Mouse (Mus musculus) forebrain, embryonic 12.5 days (tissue): ENCODE measurements around the gene Susd6. TPM values are rescaled to one million over a fixed set of nuclear protein-coding genes. Genes with fewer than 3 reads are reported as not detected.
A peak's percentile ranks its signal among the peaks of the same experiment; 100 is the strongest.
"Not testable (repeated sequence)": the region's sequence is repeated elsewhere in the genome, so short reads cannot be mapped to it uniquely, and the experiment has no call there.

ENCODE experiments used
- ATAC-seq: fragments of 200-750 bp; cut with Nextera tagmentation; 2 replicates; pipeline ENCODE4 v1.8.0; 2017; ENCODE audit warnings: moderate TSS enrichment; ENCODE audit not compliant: low FRiP score
- H3K27ac ChIP-seq: fragments of 300-500 bp; sonication (generic); 2 replicates; pipeline ENCODE4 v1.5.1; 2016; ENCODE audit warnings: mild to moderate bottlenecking
- H3K27me3 ChIP-seq: fragments of 300-500 bp; sonication (generic); 2 replicates; pipeline ENCODE4 v1.6.1; 2016; ENCODE audit warnings: mild to moderate bottlenecking
- H3K36me3 ChIP-seq: fragments of 300-500 bp; sonication (generic); replicated peaks from 2 replicates; pipeline ENCODE4 v1.6.1; 2016; ENCODE audit warnings: mild to moderate bottlenecking
- H3K4me1 ChIP-seq: fragments of 300-500 bp; sonication (generic); 2 replicates; pipeline ENCODE4 v1.6.1; 2016
- H3K4me2 ChIP-seq: fragments of 300-500 bp; sonication (generic); 2 replicates; pipeline ENCODE4 v1.6.1; 2016; ENCODE audit warnings: mild to moderate bottlenecking, moderate library complexity
- H3K4me3 ChIP-seq: fragments of 300-500 bp; sonication (generic); replicated peaks from 2 replicates; pipeline ENCODE4 v1.5.1; 2016; ENCODE audit warnings: mild to moderate bottlenecking
- H3K9ac ChIP-seq: fragments of 300-500 bp; sonication (generic); 2 replicates; pipeline ENCODE4 v1.6.1; 2016; ENCODE audit warnings: mild to moderate bottlenecking
- H3K9me3 ChIP-seq: fragments of 300-500 bp; sonication (generic); 2 replicates; pipeline ENCODE4 v1.6.1; 2016
- WGBS: fragments of 180-500 bp; shearing (Covaris S2); methylation state at CpG from one replicate; pipeline ENCODE4 v1.1.7; 2016; 5-methylcytosine and 5-hydroxymethylcytosine counted together
- polyA plus RNA-seq: library from polyadenylated mRNA; unstranded; fragments of >200 nt; fragmentation: Nextera tagmentation; extraction: Ambion mirVana; gene quantifications from 2 replicates; pipeline ENCODE4 v1.2.1, GENCODE M21; 2016

Susd6 gene
- polyA plus RNA-seq, 1 experiment from 2014 or later: 19.5 TPM

DNA sequence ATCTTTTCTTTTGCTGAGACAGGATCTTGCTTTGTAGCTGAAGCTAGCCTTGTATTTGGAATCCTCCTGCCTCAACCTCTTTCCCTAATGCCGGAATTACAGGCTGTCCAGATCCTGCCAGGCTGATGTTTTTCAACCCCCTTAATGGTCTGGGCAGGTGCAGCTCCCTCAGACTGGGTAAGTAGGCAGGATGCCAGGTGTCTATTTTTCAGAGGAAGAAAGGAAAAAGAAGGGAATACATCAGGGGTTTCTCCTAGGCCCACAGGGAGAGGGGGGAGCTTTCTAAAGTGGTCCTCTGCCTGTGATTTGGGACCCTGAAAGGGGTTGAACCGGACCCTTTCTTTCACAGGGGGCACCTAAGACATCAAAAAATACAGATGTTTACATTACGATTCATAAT, 2.1 kb upstream of the Susd6 start:
- no peak overlapping the region for H3K27ac ChIP-seq
- no peaks in the 10 kb centered on the region for H3K27me3 ChIP-seq
- no peak overlapping the region for H3K9ac ChIP-seq
- no peaks in the 10 kb centered on the region for H3K36me3 ChIP-seq
- no peak overlapping the region for H3K4me2 ChIP-seq
- no peak for ATAC-seq
- peaks cover 23% of the 10 kb centered on the region for H3K4me1 ChIP-seq
- no peaks in the 10 kb centered on the region for H3K9me3 ChIP-seq
- 88% methylated on average over 3 of the region's 3 CpGs for WGBS
- H3K4me3 ChIP-seq: no peak overlapping the region

DNA sequence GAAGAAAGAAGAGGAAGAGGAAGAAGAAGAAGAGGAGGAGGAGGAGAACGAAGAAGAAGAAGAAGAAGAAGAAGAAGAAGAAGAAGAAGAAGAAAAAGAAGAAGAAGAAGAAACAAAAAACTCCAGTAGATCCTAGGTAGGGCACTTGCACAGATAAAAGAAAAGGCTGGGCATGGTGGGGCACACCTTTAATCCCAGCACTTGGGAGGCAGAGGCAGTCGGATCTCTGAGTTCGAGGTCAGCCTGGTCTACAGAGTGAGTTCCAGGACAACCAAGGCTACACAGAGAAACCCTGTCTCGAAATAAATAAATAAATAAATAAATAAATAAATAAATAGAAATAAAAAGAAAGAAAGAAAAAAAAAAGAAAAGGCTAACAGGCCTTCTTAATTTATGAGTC, 1.0 kb upstream of the Susd6 start:
- H3K4me3 ChIP-seq, H3K27me3 ChIP-seq, H3K36me3 ChIP-seq, H3K4me2 ChIP-seq, H3K9ac ChIP-seq, H3K9me3 ChIP-seq, H3K27ac ChIP-seq, ATAC-seq: not testable (repeated sequence)
- WGBS: 86% methylated on average over 4 of the region's 4 CpGs
- H3K4me1 ChIP-seq: peaks cover 23% of the 10 kb centered on the region

DNA sequence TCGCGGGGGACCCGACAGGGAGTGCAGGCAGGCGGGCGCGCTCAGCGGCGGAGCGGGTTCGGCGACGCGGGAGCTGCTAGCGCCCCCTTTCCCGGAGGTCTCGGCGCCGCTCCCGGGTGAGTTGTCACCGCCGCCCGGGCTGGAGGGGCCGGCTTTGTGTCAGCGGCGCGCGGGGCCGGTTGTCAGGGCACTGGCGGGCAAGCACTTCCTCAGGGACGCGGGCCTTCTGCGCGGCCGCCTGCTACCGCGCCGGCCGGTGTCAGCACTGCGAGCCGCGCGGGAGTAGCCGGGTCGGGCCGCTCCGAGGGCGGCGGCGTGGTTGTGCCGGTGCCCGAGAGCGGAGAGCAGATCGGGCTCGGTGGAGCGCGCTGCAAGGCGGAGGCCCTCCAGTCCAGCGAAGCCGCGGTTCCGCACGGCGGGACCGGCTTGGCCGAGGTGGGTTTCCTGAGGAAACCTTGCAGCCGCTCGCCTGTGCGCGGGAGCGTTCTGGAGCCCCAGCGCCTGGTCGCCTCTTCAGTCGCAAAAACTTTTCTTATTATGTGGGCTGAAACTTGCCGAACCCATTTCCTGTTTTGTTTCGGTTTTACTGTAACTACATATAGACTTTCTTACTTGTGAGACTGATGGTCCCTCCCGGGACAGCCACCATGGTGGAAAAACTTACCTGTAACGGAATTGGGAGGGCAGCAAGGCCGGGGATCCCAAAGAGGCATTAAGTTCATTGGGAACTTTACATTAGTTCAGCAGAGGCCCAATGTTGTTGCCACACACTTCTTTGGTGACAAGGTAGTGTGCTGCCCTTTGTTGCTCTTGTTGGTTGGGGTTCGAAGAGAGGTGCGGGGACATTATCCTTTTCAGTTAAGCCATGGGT, 625 bp downstream of the Susd6 start:
- under 1% methylated on average over 80 of the region's 80 CpGs for WGBS
- peak overlapping the region; percentile 69 for H3K4me2 ChIP-seq
- peak overlapping the region; percentile 98 for H3K27ac ChIP-seq
- ATAC-seq: no peak
- H3K4me3 ChIP-seq: peak overlapping the region; percentile 93
- H3K9me3 ChIP-seq: no peaks in the 10 kb centered on the region
- peaks cover 27% of the 10 kb centered on the region for H3K4me1 ChIP-seq
- peak overlapping the region; percentile 92 for H3K9ac ChIP-seq
- no peaks in the 10 kb centered on the region for H3K27me3 ChIP-seq
- H3K36me3 ChIP-seq: no peaks in the 10 kb centered on the region

DNA sequence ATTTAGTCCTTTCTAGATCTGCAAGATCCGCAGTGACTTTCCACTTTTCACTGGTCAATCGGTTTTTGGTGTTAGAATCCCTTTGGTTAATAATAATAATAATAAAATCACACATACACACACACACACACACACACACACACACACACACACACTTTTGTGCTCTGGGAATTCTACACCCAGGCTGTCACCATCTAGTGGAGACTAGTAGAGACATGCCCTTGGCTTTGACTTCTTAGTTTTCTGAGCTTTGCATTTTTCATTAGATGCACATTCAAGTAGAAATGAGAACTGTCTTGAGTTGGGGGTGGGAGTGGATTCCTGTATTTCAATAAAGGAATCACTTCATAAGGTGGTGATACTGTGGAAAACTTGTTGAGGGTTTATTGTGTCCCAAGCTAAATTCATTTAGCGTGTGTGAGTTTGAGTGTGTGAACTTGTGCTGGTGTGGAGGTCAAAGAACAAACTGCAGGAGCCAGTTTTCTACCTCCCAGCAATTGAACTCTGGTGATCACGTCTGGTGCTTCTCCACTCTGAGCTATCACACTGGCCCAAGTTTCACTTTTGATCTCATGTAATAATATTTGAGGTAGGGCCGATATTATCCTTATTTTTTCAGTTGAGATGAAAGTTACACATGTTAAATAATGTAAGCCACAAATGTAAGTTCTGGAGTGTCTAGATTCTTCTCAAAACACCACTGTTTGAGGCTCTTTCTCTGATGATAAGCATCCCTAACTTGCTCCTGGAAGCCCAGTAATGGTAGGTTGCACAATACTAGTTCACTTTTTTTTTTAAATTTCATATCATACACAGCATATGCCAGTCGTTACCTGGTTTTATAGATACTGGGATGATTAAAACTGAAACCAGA, 1.5 kb downstream of the Susd6 start:
- peak overlapping the region; percentile 98; the same call in 1 of the 2 replicates for H3K27ac ChIP-seq
- peak overlapping the region; percentile 69 for H3K4me2 ChIP-seq
- H3K9me3 ChIP-seq: no peaks in the 10 kb centered on the region
- H3K36me3 ChIP-seq: no peaks in the 10 kb centered on the region
- peak overlapping the region; percentile 93 for H3K4me3 ChIP-seq
- H3K4me1 ChIP-seq: peaks cover 27% of the 10 kb centered on the region
- ATAC-seq: no peak
- H3K9ac ChIP-seq: peak overlapping the region; percentile 92
- no peaks in the 10 kb centered on the region for H3K27me3 ChIP-seq
- WGBS: 47% methylated on average over 6 of the region's 6 CpGs

DNA sequence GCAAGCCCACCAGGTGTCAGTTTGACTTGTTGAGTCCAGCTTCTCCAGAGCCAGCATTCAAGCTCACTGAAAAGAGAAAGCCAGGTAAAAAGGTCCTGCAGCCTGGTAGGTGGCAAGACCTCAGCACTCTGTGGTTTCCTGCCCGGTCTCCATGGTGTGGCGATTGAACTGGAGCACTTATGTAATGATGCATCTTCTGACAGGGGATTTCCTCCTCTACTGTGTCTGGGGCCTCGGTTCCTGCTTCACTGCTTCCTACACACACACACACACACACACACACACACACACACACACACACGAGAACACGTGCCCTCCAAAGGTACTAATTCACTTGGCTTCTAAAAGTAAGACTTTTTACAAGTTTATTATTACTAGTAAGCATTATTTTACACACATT, 2.6 kb downstream of the Susd6 start:
- no peak overlapping the region for H3K4me3 ChIP-seq
- no peaks in the 10 kb centered on the region for H3K27me3 ChIP-seq
- H3K4me1 ChIP-seq: peaks cover 27% of the 10 kb centered on the region
- no peak overlapping the region for H3K27ac ChIP-seq
- no peak overlapping the region for H3K9ac ChIP-seq
- WGBS: 85% methylated on average over 5 of the region's 5 CpGs
- H3K4me2 ChIP-seq: no peak overlapping the region
- no peak for ATAC-seq
- no peaks in the 10 kb centered on the region for H3K36me3 ChIP-seq
- H3K9me3 ChIP-seq: no peaks in the 10 kb centered on the region

- Histone ChIP-seq H3K9ac (no peak overlapping the region), H3K27ac (no peak overlapping the region), H3K4me2 (no peak overlapping the region), H3K27me3 (no peaks in the 10 kb centered on the region), H3K9me3 (no peaks in the 10 kb centered on the region), H3K4me1 (peaks cover 33% of the 10 kb centered on the region), H3K36me3 (no peaks in the 10 kb centered on the region), H3K4me3 (no peak overlapping the region)
- no peak for ATAC-seq
- 92% methylated on average over 1 of the region's 1 CpGs for WGBS
Observed at GRCm38 (mm10) chr12:80793535-80793934, 3.2 kb downstream of the Susd6 start.

DNA sequence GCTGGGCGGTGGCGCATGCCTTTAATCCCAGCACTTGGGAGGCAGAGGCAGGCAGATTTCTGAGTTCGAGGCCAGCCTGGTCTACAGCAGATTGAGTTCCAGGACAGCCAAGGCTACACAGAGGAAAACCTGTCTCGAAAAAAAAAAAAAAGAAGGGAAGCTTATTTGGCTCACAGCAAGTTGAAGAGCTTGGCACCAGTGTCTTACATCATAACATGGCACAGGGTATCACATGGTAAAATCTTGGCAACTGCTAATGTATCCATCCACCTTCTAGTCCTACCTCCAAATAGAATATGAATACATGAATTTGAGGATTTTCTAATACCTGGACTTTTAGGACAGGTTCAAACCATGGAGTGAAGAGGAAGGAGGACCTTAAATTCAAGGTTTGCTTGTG, 4.2 kb downstream of the Susd6 start:
- no peak overlapping the region for H3K4me3 ChIP-seq
- no peak overlapping the region for H3K9ac ChIP-seq
- peaks cover 34% of the 10 kb centered on the region for H3K4me1 ChIP-seq
- no peak overlapping the region for H3K4me2 ChIP-seq
- no peaks in the 10 kb centered on the region for H3K27me3 ChIP-seq
- no peak for ATAC-seq
- H3K9me3 ChIP-seq: no peaks in the 10 kb centered on the region
- no peaks in the 10 kb centered on the region for H3K36me3 ChIP-seq
- H3K27ac ChIP-seq: no peak overlapping the region
- WGBS: 100% methylated on average over 4 of the region's 4 CpGs

GRCm38 (mm10) chr12:80794935-80795785, 4.8 kb downstream of the Susd6 start:
- Histone ChIP-seq H3K9me3 (no peaks in the 10 kb centered on the region), H3K9ac (no peak overlapping the region), H3K4me3 (no peak overlapping the region), H3K36me3 (no peaks in the 10 kb centered on the region), H3K4me1 (peaks cover 30% of the 10 kb centered on the region), H3K27me3 (no peaks in the 10 kb centered on the region), H3K4me2 (no peak overlapping the region), H3K27ac (no peak overlapping the region)
- no peak for ATAC-seq
- whole genome bisulfite sequencing: 64% methylated on average over 2 of the region's 2 CpGs

DNA sequence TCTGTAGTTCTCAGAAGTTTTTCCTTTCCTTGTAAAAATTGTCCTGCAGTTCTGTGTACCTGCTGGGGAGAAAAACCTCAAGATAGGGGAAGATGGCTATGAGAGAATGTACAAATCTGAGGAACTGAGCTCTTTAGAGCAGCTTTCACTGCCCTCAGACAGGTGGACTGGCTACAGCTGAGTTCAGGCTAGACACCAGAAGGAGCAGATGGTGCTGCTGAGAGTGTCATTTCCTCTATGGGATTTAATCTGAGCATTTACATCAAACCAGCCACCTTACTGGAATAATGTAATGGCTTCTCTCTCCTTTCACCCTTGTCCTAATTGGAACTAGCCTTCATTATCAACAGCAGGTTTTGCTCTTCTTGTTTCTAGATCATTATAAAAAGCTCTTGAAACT, 8.0 kb downstream of the Susd6 start:
- Histone ChIP-seq H3K27me3 (no peaks in the 10 kb centered on the region), H3K36me3 (no peaks in the 10 kb centered on the region), H3K27ac (0 out of 2 replicates have a peak overlapping the region, but pooled peaks have one; percentile 9), H3K4me1 (peaks cover 12% of the 10 kb centered on the region; the same call in 1 of the 2 replicates), H3K4me2 (no peak overlapping the region), H3K4me3 (no peak overlapping the region), H3K9ac (no peak overlapping the region), H3K9me3 (no peaks in the 10 kb centered on the region)
- ATAC-seq: no peak

DNA sequence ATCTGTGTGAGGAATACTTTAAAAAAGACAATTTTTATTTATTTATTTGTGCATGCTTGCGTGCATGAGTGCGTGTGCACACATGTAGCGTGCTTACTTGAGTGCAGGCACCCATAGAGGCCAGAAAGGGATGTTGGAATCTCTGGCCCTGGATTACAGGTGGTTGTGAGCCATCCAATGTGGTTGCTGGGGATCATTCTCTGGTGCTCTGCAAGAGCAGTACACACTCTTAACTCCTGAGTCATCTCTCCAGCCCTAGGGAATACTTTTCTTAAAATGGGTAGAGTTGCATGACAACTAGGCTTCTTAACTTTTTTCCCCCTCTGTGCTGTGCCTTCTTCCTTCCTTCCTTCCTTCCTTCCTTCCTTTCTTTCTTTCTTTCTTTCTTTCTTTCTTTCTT, 9.8 kb downstream of the Susd6 start:
- 96% methylated on average over 3 of the region's 3 CpGs for WGBS

GRCm38 (mm10) chr12:80801443-80801842, 11.1 kb downstream of the Susd6 start:
- H3K9me3 ChIP-seq: no peaks in the 10 kb centered on the region
- no peak overlapping the region for H3K9ac ChIP-seq
- no peak overlapping the region for H3K27ac ChIP-seq
- ATAC-seq: no peak
- H3K27me3 ChIP-seq: no peaks in the 10 kb centered on the region
- no peak overlapping the region for H3K4me2 ChIP-seq
- H3K4me1 ChIP-seq: peaks cover 14% of the 10 kb centered on the region
- H3K36me3 ChIP-seq: no peaks in the 10 kb centered on the region
- H3K4me3 ChIP-seq: no peak overlapping the region
- WGBS: 100% methylated on average over 1 of the region's 1 CpGs

More for the DNA sequence above, 9.8 kb downstream of the Susd6 start:
- Histone ChIP-seq H3K9ac (no peak overlapping the region), H3K27ac (no peak overlapping the region), H3K27me3 (no peaks in the 10 kb centered on the region), H3K4me3 (no peak overlapping the region), H3K9me3 (no peaks in the 10 kb centered on the region), H3K4me1 (peaks cover 17% of the 10 kb centered on the region), H3K4me2 (no peak overlapping the region), H3K36me3 (no peaks in the 10 kb centered on the region)
- ATAC-seq: no peak

- H3K9me3 ChIP-seq: no peaks in the 10 kb centered on the region
- H3K27ac ChIP-seq: no peak overlapping the region
- no peak overlapping the region for H3K4me2 ChIP-seq
- peaks cover 19% of the 10 kb centered on the region for H3K4me1 ChIP-seq
- no peak for ATAC-seq
- H3K9ac ChIP-seq: no peak overlapping the region
- H3K4me3 ChIP-seq: no peak overlapping the region
- 66% methylated on average over 3 of the region's 3 CpGs for WGBS
- no peaks in the 10 kb centered on the region for H3K36me3 ChIP-seq
- no peaks in the 10 kb centered on the region for H3K27me3 ChIP-seq
Observed at GRCm38 (mm10) chr12:80803924-80804323, 13.6 kb downstream of the Susd6 start.
